Mouse (Mus musculus): ENCODE results near the gene Flt3. TPM values are rescaled to one million over a fixed set of nuclear protein-coding genes. Genes with fewer than 3 reads are reported as not detected.

Flt3 gene
- total RNA-seq, 1 experiment from 2014 or later = 0.07 TPM

Small RNA genes lying within 50 kb of the gene (microRNA-seq; reads per million reads assigned to microRNA genes)
- 0 to 0.43 reads per million in 2 experiments for gene Mir7k

Other genes starting within 250 kb of the Flt3 start
- not detected in 2 replicates for gene Gsx1, start 211.8 kb downstream of the Flt3 start, total RNA-seq (2021)
- not detected in 2 replicates for gene Pdx1, start 130.5 kb downstream of the Flt3 start, total RNA-seq (2021)
- gene Cdx2, start 93.2 kb downstream of the Flt3 start, total RNA-seq (2021) = not detected in 2 replicates
- 1.2 and 12.9 TPM in 2 replicates for gene Urad, start 78.0 kb downstream of the Flt3 start, total RNA-seq (2021)
- 102 and 110 TPM in 2 replicates for gene Pan3, start 29.7 kb upstream of the Flt3 start, total RNA-seq (2021)

All from adrenal gland, postnatal 14 days (tissue).